Mouse (Mus musculus): Measurements from ENCODE around the gene Tspan4.

- TF ChIP-seq POLR2A (IDR thresholded peaks at IDR 0.05; ENCODE audit: insufficient read length, low read depth) (no peak), USF1 (IDR thresholded peaks at IDR 0.05; ENCODE audit: low read depth) (no peak), REST (IDR thresholded peaks at IDR 0.05; ENCODE audit: insufficient read depth, insufficient read length) (no peak), MYOG (IDR thresholded peaks at IDR 0.05; ENCODE audit: control insufficient read depth in 1 of 3, insufficient read depth in 1 of 3, insufficient read length in 2 of 3, low read depth in 2 of 3) (no peak), E2F4 (IDR thresholded peaks at IDR 0.05; ENCODE audit: insufficient read depth) (no peak)
Observed at GRCm38 (mm10) chr7:141474160-141474559, 880 bp upstream of the Tspan4 start.

Data from myocyte (in vitro differentiated cells).